21 mouse cellular contexts compared by ENCODE assay signal in the genomic region with DNA sequence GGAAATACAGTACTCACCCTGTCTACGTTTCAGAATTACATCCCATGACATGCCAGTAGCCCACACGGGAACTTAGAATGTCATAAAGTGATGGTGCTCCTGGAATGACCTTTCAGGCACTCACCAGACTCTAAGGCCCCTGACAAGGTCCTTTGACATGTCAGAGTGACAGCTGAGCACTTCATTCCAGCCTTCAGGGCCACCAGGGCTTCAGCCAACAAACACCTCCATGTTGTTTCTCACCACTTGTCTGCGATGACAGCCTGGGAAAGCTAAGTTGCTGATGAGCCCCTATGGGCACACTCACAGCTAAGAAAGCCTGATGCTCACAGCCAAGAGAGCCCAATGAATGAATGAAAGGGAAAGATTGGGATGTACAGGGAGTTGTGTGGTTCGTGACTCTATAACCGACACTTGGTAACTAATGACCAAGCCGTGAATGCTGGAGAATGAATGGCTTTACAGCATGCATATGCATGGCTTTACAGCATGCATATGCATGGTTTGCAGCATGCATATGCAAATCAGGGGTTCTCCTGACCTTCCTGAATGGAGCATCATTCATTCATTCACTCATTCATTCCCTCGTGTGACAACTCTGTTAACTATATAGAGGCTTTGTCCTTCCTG.
DNase-seq lines count a peak whose midpoint lies in the region; ATAC-seq lines count a peak whose summit lies in the region.
"Had no signal": no experiment of that assay in that cellular context is flagged by ENCODE, and none has a peak within 500 bp of the region (broad histone marks: within the 10 kb centered on the region; RNA-seq: fewer than 3 reads in every experiment).

No protein-coding gene starts in this region.

- H3K27me3 ChIP-seq in midbrain, embryonic 13.5 days: no peaks in the 10 kb centered on the region
- no peaks in the 10 kb centered on the region for H3K27me3 ChIP-seq in midbrain, embryonic 15.5 days (replicated peaks)
- H3K27me3 ChIP-seq in hindbrain, embryonic 14.5 days (ENCODE audit: control insufficient read depth, insufficient read depth, low read length): no peaks in the 10 kb centered on the region
- H3K27me3 ChIP-seq: embryonic facial prominence, embryonic 13.5 days; limb, embryonic 13.5 days had no signal

- DNase-seq in embryo, embryonic 11 days: peak; percentile 19
- no peak for DNase-seq in embryo, embryonic 10.5 days (ENCODE audit: low spot score)
- DNase-seq in hindbrain, embryonic 14.5 days (ENCODE audit: low spot score): no peak
- no peak for DNase-seq in lung, adult 18-20 months
- DNase-seq in kidney, postnatal 10 days: no peak
- DNase-seq: adrenal gland, adult 2 months; cerebellum, adult 18-20 months; cerebellum, postnatal 36 days; kidney, adult 11 months; kidney, postnatal 36 days; layer of hippocampus, adult 9-11 months; lung, postnatal 10 days; thymus, postnatal 14 days had no signal

- no peaks in the 10 kb centered on the region for H3K9me3 ChIP-seq in midbrain, embryonic 13.5 days
- no peaks in the 10 kb centered on the region for H3K9me3 ChIP-seq in midbrain, embryonic 15.5 days
- H3K9me3 ChIP-seq in hindbrain, embryonic 14.5 days (ENCODE audit: control insufficient read depth, low read length): no peaks in the 10 kb centered on the region
- H3K9me3 ChIP-seq: embryonic facial prominence, embryonic 13.5 days; heart, embryonic 15.5 days; limb, embryonic 13.5 days had no signal

- H3K27ac ChIP-seq in midbrain, embryonic 13.5 days: no peak overlapping the region
- no peak overlapping the region for H3K27ac ChIP-seq in midbrain, embryonic 15.5 days
- H3K27ac ChIP-seq in hindbrain, embryonic 14.5 days: no peak overlapping the region
- H3K27ac ChIP-seq: embryonic facial prominence, embryonic 13.5 days; heart, embryonic 15.5 days; limb, embryonic 13.5 days; liver, embryonic 14.5 days; stomach, postnatal 0 days had no signal

- 51% methylated on average over 7 of the region's 7 CpGs for WGBS in midbrain, embryonic 13.5 days
- 48% methylated on average over 7 of the region's 7 CpGs for WGBS in midbrain, embryonic 15.5 days
- WGBS in hindbrain, embryonic 14.5 days: 40% methylated on average over 7 of the region's 7 CpGs

- H3K9ac ChIP-seq in midbrain, embryonic 13.5 days (replicated peaks): no peak overlapping the region
- no peak overlapping the region for H3K9ac ChIP-seq in midbrain, embryonic 15.5 days
- no peak overlapping the region for H3K9ac ChIP-seq in hindbrain, embryonic 14.5 days
- H3K9ac ChIP-seq: embryonic facial prominence, embryonic 13.5 days; heart, embryonic 15.5 days; limb, embryonic 13.5 days; liver, embryonic 14.5 days had no signal

- no peak overlapping the region for H3K4me3 ChIP-seq in midbrain, embryonic 13.5 days (replicated peaks)
- H3K4me3 ChIP-seq in midbrain, embryonic 15.5 days: no peak overlapping the region
- no peak overlapping the region for H3K4me3 ChIP-seq in hindbrain, embryonic 14.5 days (replicated peaks; ENCODE audit: low read length)
- H3K4me3 ChIP-seq: embryonic facial prominence, embryonic 13.5 days; heart, embryonic 15.5 days; limb, embryonic 13.5 days had no signal

- H3K36me3 ChIP-seq in midbrain, embryonic 13.5 days: peaks cover 5% of the 10 kb centered on the region
- H3K36me3 ChIP-seq in midbrain, embryonic 15.5 days (replicated peaks): 0 out of 2 replicates have a peak, but pooled peaks cover 3% of the 10 kb centered on the region
- peaks cover under 1% of the 10 kb centered on the region; the same call in 1 of the 2 replicates for H3K36me3 ChIP-seq in hindbrain, embryonic 14.5 days (replicated peaks; ENCODE audit: control insufficient read depth, insufficient read depth)
- H3K36me3 ChIP-seq: embryonic facial prominence, embryonic 13.5 days; heart, embryonic 15.5 days; limb, embryonic 13.5 days had no signal

- H3K4me2 ChIP-seq in midbrain, embryonic 13.5 days (replicated peaks): no peak overlapping the region
- H3K4me2 ChIP-seq in midbrain, embryonic 15.5 days: no peak overlapping the region
- H3K4me2 ChIP-seq in hindbrain, embryonic 14.5 days (replicated peaks): no peak overlapping the region
- H3K4me2 ChIP-seq: embryonic facial prominence, embryonic 13.5 days; heart, embryonic 15.5 days; limb, embryonic 13.5 days had no signal

- H3K4me1 ChIP-seq in midbrain, embryonic 13.5 days (replicated peaks): peaks cover 30% of the 10 kb centered on the region
- peaks cover 6% of the 10 kb centered on the region for H3K4me1 ChIP-seq in midbrain, embryonic 15.5 days
- H3K4me1 ChIP-seq in hindbrain, embryonic 14.5 days (replicated peaks; ENCODE audit: control insufficient read depth, insufficient read depth, low read length): peaks cover 5% of the 10 kb centered on the region; the same call in 1 of the 2 replicates
- H3K4me1 ChIP-seq: embryonic facial prominence, embryonic 13.5 days; heart, embryonic 15.5 days; limb, embryonic 13.5 days had no signal

- peak; percentile 69; the same call in 1 of the 2 replicates for ATAC-seq in midbrain, embryonic 13.5 days
- no peak for ATAC-seq in midbrain, embryonic 15.5 days (replicated peaks)
- ATAC-seq in hindbrain, embryonic 14.5 days (ENCODE audit: low FRiP score): peak; percentile 69; the same call in 1 of the 2 replicates
- ATAC-seq in CD4-positive, CD25-positive, alpha-beta regulatory T cell, adult 4 months: no peak

Comparison
In these comparisons a context has a peak if more than half of its experiments do, and no peak if none do; other contexts are left out.
1. ATAC-seq: peak in midbrain, embryonic 13.5 days (single experiment) and hindbrain, embryonic 14.5 days (single experiment); none in midbrain, embryonic 15.5 days (single experiment) and CD4-positive, CD25-positive, alpha-beta regulatory T cell, adult 4 months (single experiment).